25 mouse cellular contexts compared by ENCODE assay signal in the genomic region with DNA sequence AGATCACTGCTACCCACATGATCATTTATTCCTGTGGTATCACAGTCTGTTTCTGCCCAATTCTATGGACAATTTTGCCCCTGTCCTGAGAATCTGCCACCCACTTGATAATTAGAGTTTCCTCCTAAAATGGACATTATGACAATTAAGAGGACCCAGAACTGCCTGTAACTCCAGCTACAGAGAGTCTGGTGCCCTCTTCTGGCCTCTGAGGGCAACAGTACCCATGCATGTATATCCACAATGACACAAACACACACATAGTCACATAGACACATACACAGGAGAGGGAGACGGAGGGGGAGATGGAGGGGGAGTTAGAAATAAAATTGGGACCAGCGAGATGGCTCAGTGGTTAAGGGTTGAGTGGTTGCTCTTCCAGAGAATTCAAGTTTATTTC.
DNase-seq lines count a peak whose midpoint lies in the region; ATAC-seq and TF ChIP-seq lines count a peak whose summit lies in the region.
"Had no signal": no experiment of that assay in that cellular context is flagged by ENCODE, and none has a peak within 500 bp of the region (broad histone marks: within the 10 kb centered on the region; RNA-seq: fewer than 3 reads in every experiment).

No protein-coding gene starts in this region.

- no peak overlapping the region for H3K9ac ChIP-seq in hindbrain, postnatal 0 days (replicated peaks; ENCODE audit: low read length)
- no peak overlapping the region for H3K9ac ChIP-seq in hindbrain, embryonic 13.5 days
- H3K9ac ChIP-seq in liver, postnatal 0 days (replicated peaks): no peak overlapping the region
- no peak overlapping the region for H3K9ac ChIP-seq in ES-Bruce4 (ENCODE audit: low read depth, poor library complexity, severe bottlenecking)
- H3K9ac ChIP-seq: embryonic facial prominence, embryonic 12.5 days; heart, embryonic 12.5 days; liver, embryonic 15.5 days; midbrain, embryonic 12.5 days; neural tube, embryonic 15.5 days had no signal

- no peak for ATAC-seq in hindbrain, postnatal 0 days
- ATAC-seq in hindbrain, embryonic 13.5 days (ENCODE audit: low FRiP score): no peak
- ATAC-seq in liver, postnatal 0 days: no peak
- no peak for ATAC-seq in CD4-positive, CD25-positive, alpha-beta regulatory T cell, adult 4 months
- ATAC-seq: hindbrain, embryonic 16.5 days had no signal

- H3K4me2 ChIP-seq in hindbrain, postnatal 0 days (ENCODE audit: low read depth, low read length): no peak overlapping the region
- H3K4me2 ChIP-seq in hindbrain, embryonic 13.5 days: no peak overlapping the region
- no peak overlapping the region for H3K4me2 ChIP-seq in liver, postnatal 0 days (ENCODE audit: low read depth, low read length)
- H3K4me2 ChIP-seq: embryonic facial prominence, embryonic 12.5 days; heart, embryonic 12.5 days; liver, embryonic 15.5 days; midbrain, embryonic 12.5 days; neural tube, embryonic 15.5 days had no signal

- no peaks in the 10 kb centered on the region for H3K36me3 ChIP-seq in hindbrain, postnatal 0 days (ENCODE audit: insufficient read depth, low read length)
- H3K36me3 ChIP-seq in hindbrain, embryonic 13.5 days: no peaks in the 10 kb centered on the region
- no peaks in the 10 kb centered on the region for H3K36me3 ChIP-seq in liver, postnatal 0 days (replicated peaks; ENCODE audit: insufficient read depth, low read length)
- H3K36me3 ChIP-seq in ES-Bruce4 (ENCODE audit: control insufficient read depth, insufficient read depth, low read length, poor library complexity, severe bottlenecking): no peaks in the 10 kb centered on the region
- H3K36me3 ChIP-seq: embryonic facial prominence, embryonic 12.5 days; heart, embryonic 12.5 days; liver, embryonic 15.5 days; midbrain, embryonic 12.5 days; neural tube, embryonic 15.5 days had no signal

- peak; percentile 25 for DNase-seq in hindbrain, postnatal 0 days (ENCODE audit: low spot score)
- DNase-seq in liver, postnatal 0 days: no peak
- DNase-seq in liver: no peak
- DNase-seq in right cerebral cortex, adult 2 months (ENCODE audit: low spot score in 2 of 2): no peak
- DNase-seq: cerebellum, adult 11-12 months; cerebellum, postnatal 36 days; gastrocnemius, postnatal 36 days; heart, postnatal 36 days; kidney, adult 8-10 months; layer of hippocampus, postnatal 36 days; left cerebral cortex, postnatal 4 days; lung, postnatal 36 days; retina, postnatal 1 day; thymus, postnatal 4 days had no signal

- no peak for TF ChIP-seq EP300 in liver, postnatal 0 days (IDR thresholded peaks at IDR 0.05; ENCODE audit: low read depth)
- TF ChIP-seq EP300 in ES-Bruce4 (IDR thresholded peaks at IDR 0.05; ENCODE audit: insufficient read depth, low read depth, low read length): no peak

- peak; percentile 56 for TF ChIP-seq CTCF in hindbrain, postnatal 0 days (IDR thresholded peaks at IDR 0.05; ENCODE audit: low read depth)
- peak; percentile 43 for TF ChIP-seq CTCF in liver, postnatal 0 days (IDR thresholded peaks at IDR 0.05; ENCODE audit: low read depth)
- TF ChIP-seq CTCF in ES-Bruce4 (IDR thresholded peaks at IDR 0.05; ENCODE audit: low read depth, low read length): peak; percentile 21
- peak; percentile 35; the same call in 1 of the 2 replicates for TF ChIP-seq CTCF in bone marrow, adult 2 months (IDR thresholded peaks at IDR 0.05; ENCODE audit: control insufficient read depth, insufficient read depth, low read length)

- H3K27ac ChIP-seq in hindbrain, postnatal 0 days: no peak overlapping the region
- H3K27ac ChIP-seq in hindbrain, embryonic 13.5 days: no peak overlapping the region
- H3K27ac ChIP-seq in liver, postnatal 0 days (ENCODE audit: low read depth): no peak overlapping the region
- no peak overlapping the region for H3K27ac ChIP-seq in ES-Bruce4 (ENCODE audit: insufficient read depth, low read length)
- no peak overlapping the region for H3K27ac ChIP-seq in bone marrow, adult 2 months (ENCODE audit: control insufficient read depth, insufficient read depth, low read depth, low read length, poor library complexity)
- H3K27ac ChIP-seq: embryonic facial prominence, embryonic 12.5 days; liver, embryonic 15.5 days; midbrain, embryonic 12.5 days; neural tube, embryonic 15.5 days had no signal

- no peaks in the 10 kb centered on the region for H3K9me3 ChIP-seq in hindbrain, postnatal 0 days (ENCODE audit: low read length)
- no peaks in the 10 kb centered on the region for H3K9me3 ChIP-seq in hindbrain, embryonic 13.5 days
- no peaks in the 10 kb centered on the region for H3K9me3 ChIP-seq in liver, postnatal 0 days (ENCODE audit: low read length)
- H3K9me3 ChIP-seq in ES-Bruce4 (replicated peaks; ENCODE audit: control insufficient read depth, insufficient read depth, low read length, poor library complexity, severe bottlenecking): no peaks in the 10 kb centered on the region
- H3K9me3 ChIP-seq: embryonic facial prominence, embryonic 12.5 days; liver, embryonic 15.5 days; midbrain, embryonic 12.5 days; neural tube, embryonic 15.5 days had no signal

- no peaks in the 10 kb centered on the region for H3K27me3 ChIP-seq in hindbrain, postnatal 0 days (ENCODE audit: insufficient read depth, low read length)
- no peaks in the 10 kb centered on the region for H3K27me3 ChIP-seq in hindbrain, embryonic 13.5 days
- H3K27me3 ChIP-seq in liver, postnatal 0 days (ENCODE audit: insufficient read depth, low read length): no peaks in the 10 kb centered on the region
- H3K27me3 ChIP-seq in ES-Bruce4 (ENCODE audit: control insufficient read depth, insufficient read depth, low read length, poor library complexity, severe bottlenecking): no peaks in the 10 kb centered on the region
- H3K27me3 ChIP-seq: embryonic facial prominence, embryonic 12.5 days; heart, embryonic 12.5 days; liver, embryonic 15.5 days; midbrain, embryonic 12.5 days; neural tube, embryonic 15.5 days had no signal

- H3K4me1 ChIP-seq in hindbrain, postnatal 0 days (ENCODE audit: insufficient read depth, low read length): no peaks in the 10 kb centered on the region
- no peaks in the 10 kb centered on the region for H3K4me1 ChIP-seq in hindbrain, embryonic 13.5 days (replicated peaks)
- no peaks in the 10 kb centered on the region for H3K4me1 ChIP-seq in liver, postnatal 0 days (ENCODE audit: insufficient read depth)
- no peaks in the 10 kb centered on the region for H3K4me1 ChIP-seq in ES-Bruce4 (ENCODE audit: control insufficient read depth, insufficient read depth, low read length)
- H3K4me1 ChIP-seq in bone marrow, adult 2 months (ENCODE audit: control insufficient read depth, insufficient read depth, low read length): peaks cover 2% of the 10 kb centered on the region; the same call in 1 of the 2 replicates
- H3K4me1 ChIP-seq: embryonic facial prominence, embryonic 12.5 days; heart, embryonic 12.5 days; liver, embryonic 15.5 days; midbrain, embryonic 12.5 days; neural tube, embryonic 15.5 days had no signal

- no peak overlapping the region for H3K4me3 ChIP-seq in hindbrain, postnatal 0 days (ENCODE audit: low read length)
- H3K4me3 ChIP-seq in hindbrain, embryonic 13.5 days: no peak overlapping the region
- H3K4me3 ChIP-seq in liver, postnatal 0 days (ENCODE audit: low read depth, low read length): no peak overlapping the region
- H3K4me3 ChIP-seq in ES-Bruce4 (ENCODE audit: low read depth, low read length): no peak overlapping the region
- H3K4me3 ChIP-seq in bone marrow, adult 2 months (replicated peaks; ENCODE audit: control insufficient read depth, low read depth, low read length): no peak overlapping the region
- H3K4me3 ChIP-seq: embryonic facial prominence, embryonic 12.5 days; heart, embryonic 12.5 days; liver, embryonic 15.5 days; midbrain, embryonic 12.5 days; myocyte; neural tube, embryonic 15.5 days had no signal

- no peak for TF ChIP-seq POLR2A in ES-Bruce4 (IDR thresholded peaks at IDR 0.05; ENCODE audit: insufficient read depth, low read length)
- TF ChIP-seq POLR2A in bone marrow, adult 2 months (IDR thresholded peaks at IDR 0.05; ENCODE audit: borderline replicate concordance, control insufficient read depth, low read depth, low read length): no peak

- 83% methylated on average over 2 of the region's 2 CpGs for WGBS in hindbrain, postnatal 0 days
- WGBS in hindbrain, embryonic 13.5 days: 84% methylated on average over 2 of the region's 2 CpGs
- 75% methylated on average over 2 of the region's 2 CpGs for WGBS in liver, postnatal 0 days (ENCODE audit: insufficient replicate concordance)
- WGBS in bone marrow, adult 2 months: 85% methylated on average over 2 of the region's 2 CpGs
